Mouse (Mus musculus): ENCODE measurements around the gene Saa3.
A peak's percentile ranks its signal among the peaks of the same experiment; 100 is the strongest.
"Not testable (repeated sequence)": the region's sequence is repeated elsewhere in the genome, so short reads cannot be mapped to it uniquely, and the experiment has no call there.

The Saa3 gene

GRCm38 (mm10) chr7:46715600-46715999 is at the start of gene Saa3:
Saa3 (minus strand) TSS chr7:46715700.
- no peak for DNase-seq

- DNase-seq: no peak
Measured at GRCm38 (mm10) chr7:46764672-46765071, 49.2 kb upstream of the Saa3 start.

- DNase-seq: no peak
Measured at GRCm38 (mm10) chr7:46762601-46763000, 47.1 kb upstream of the Saa3 start.

- DNase-seq: no peak
Measured at GRCm38 (mm10) chr7:46761049-46761795, 45.7 kb upstream of the Saa3 start.

GRCm38 (mm10) chr7:46751490-46751889 is 36.0 kb upstream of the Saa3 start, which contains the start of gene Saa2:
Saa2 (plus strand) TSS chr7:46751790.
- DNase-seq: no peak

- no peak for DNase-seq
Measured at GRCm38 (mm10) chr7:46748459-46748858, 33.0 kb upstream of the Saa3 start.

GRCm38 (mm10) chr7:46746381-46746780 is 30.9 kb upstream of the Saa3 start:
- DNase-seq: no peak

GRCm38 (mm10) chr7:46745816-46746215 is 30.3 kb upstream of the Saa3 start:
- no peak for DNase-seq

- DNase-seq: not testable (repeated sequence)
Measured at GRCm38 (mm10) chr7:46742880-46743279, 27.4 kb upstream of the Saa3 start, which contains the start of gene Saa1. Saa1 (minus strand) TSS chr7:46742980.

- not testable (repeated sequence) for DNase-seq
Measured at GRCm38 (mm10) chr7:46740041-46740440, 24.5 kb upstream of the Saa3 start.

GRCm38 (mm10) chr7:46738561-46739460 is 23.3 kb upstream of the Saa3 start:
- peak; percentile 31 for DNase-seq

GRCm38 (mm10) chr7:46734983-46735382 is 19.5 kb upstream of the Saa3 start:
- DNase-seq: no peak

GRCm38 (mm10) chr7:46732458-46732857 is 17.0 kb upstream of the Saa3 start, which contains the start of gene Saa4:
Saa4 (minus strand) TSS chr7:46732603.
- no peak for DNase-seq

- no peak for DNase-seq
Measured at GRCm38 (mm10) chr7:46727584-46727983, 12.1 kb upstream of the Saa3 start.

- DNase-seq: no peak
Measured at GRCm38 (mm10) chr7:46724396-46724795, 8.9 kb upstream of the Saa3 start.

GRCm38 (mm10) chr7:46723849-46724248 is 8.3 kb upstream of the Saa3 start:
- peak; percentile 48 for DNase-seq

- DNase-seq: no peak
Measured at GRCm38 (mm10) chr7:46723354-46723753, 7.9 kb upstream of the Saa3 start.

- no peak for DNase-seq
Measured at GRCm38 (mm10) chr7:46720460-46720859, 5.0 kb upstream of the Saa3 start.

GRCm38 (mm10) chr7:46719526-46719925 is 4.0 kb upstream of the Saa3 start:
- DNase-seq: no peak

GRCm38 (mm10) chr7:46718591-46719270 is 3.2 kb upstream of the Saa3 start:
- DNase-seq: no peak

- DNase-seq: peak; percentile 29
Measured at GRCm38 (mm10) chr7:46716897-46717296, 1.4 kb upstream of the Saa3 start.

- peak; percentile 60 for DNase-seq
Measured at GRCm38 (mm10) chr7:46714518-46714917, 982 bp downstream of the Saa3 start.

GRCm38 (mm10) chr7:46712250-46712649 is 3.2 kb downstream of the Saa3 start:
- no peak for DNase-seq
